Mouse (Mus musculus) forebrain, postnatal 0 days (tissue): ENCODE data around the gene Ccdc186. TPM values are rescaled to one million over a fixed set of nuclear protein-coding genes. Genes with fewer than 3 reads are reported as not detected.
A peak's percentile ranks its signal among the peaks of the same experiment; 100 is the strongest.

Source experiments
- ATAC-seq: fragments of 200-750 bp; cut with Nextera tagmentation; 2 replicates; pipeline ENCODE4 v1.8.0; 2017; ENCODE audit warnings: mild to moderate bottlenecking, moderate library complexity
- DNase-seq: peaks from one replicate; pipeline ENCODE4 v3.0.0-alpha.2; 2015
- H3K27ac ChIP-seq: fragments of 300-500 bp; sonication (generic); 2 replicates; pipeline ENCODE4 v1.5.1; 2014; ENCODE audit warnings: low read depth, mild to moderate bottlenecking, antibody characterized with exemption, low read length, moderate library complexity, mixed read lengths
- H3K27me3 ChIP-seq: fragments of 300-500 bp; sonication (generic); 2 replicates; pipeline ENCODE4 v1.6.1; 2014; ENCODE audit warnings: mild to moderate bottlenecking, low read length, mixed read lengths; ENCODE audit not compliant: insufficient read depth
- H3K36me3 ChIP-seq: fragments of 300-500 bp; sonication (generic); 2 replicates; pipeline ENCODE4 v1.6.1; 2014; ENCODE audit warnings: mild to moderate bottlenecking, moderate library complexity; ENCODE audit not compliant: insufficient read depth
- H3K4me1 ChIP-seq: fragments of 300-500 bp; sonication (generic); 2 replicates; pipeline ENCODE4 v1.6.1; 2014; ENCODE audit warnings: antibody characterized with exemption; ENCODE audit not compliant: insufficient read depth
- H3K4me2 ChIP-seq: fragments of 300-500 bp; sonication (generic); 2 replicates; pipeline ENCODE4 v1.6.1; 2014; ENCODE audit warnings: low read depth, mild to moderate bottlenecking, moderate library complexity
- H3K4me3 ChIP-seq: fragments of 300-500 bp; sonication (generic); 2 replicates; pipeline ENCODE4 v1.5.1; 2014; ENCODE audit warnings: low read depth, low read length, mixed read lengths
- H3K9ac ChIP-seq: fragments of 300-500 bp; sonication (generic); 2 replicates; pipeline ENCODE4 v1.6.1; 2014; ENCODE audit warnings: mild to moderate bottlenecking
- H3K9me3 ChIP-seq: fragments of 300-500 bp; sonication (generic); 2 replicates; pipeline ENCODE4 v1.6.1; 2016; ENCODE audit warnings: low read length
- CTCF ChIP-seq: sonication (generic); IDR thresholded peaks from 2 replicates; pipeline ENCODE4 v1.5.1; 2016; ENCODE audit warnings: antibody characterized with exemption, control low read depth, low read depth
- WGBS: fragments of 180-500 bp; shearing (Covaris S2); extraction: QIAGEN DNeasy Blood & Tissue Kit; methylation state at CpG from one replicate; pipeline ENCODE4 v1.1.7; 2014; 5-methylcytosine and 5-hydroxymethylcytosine counted together
- polyA plus RNA-seq: library from polyadenylated mRNA; unstranded; fragments of >200 nt; fragmentation: Nextera tagmentation; extraction: Ambion mirVana; gene quantifications from 2 replicates; pipeline ENCODE4 v1.2.1, GENCODE M21; 2015
- total RNA-seq: library from RNA; depleted of rRNA; stranded (reverse); fragments of >200 nt; gene quantifications from 2 replicates; pipeline ENCODE4 v1.2.3, GENCODE M21; 2014

Ccdc186 gene
- total and polyA plus RNA-seq, 2 experiments from 2014 or later, result 20.2 to 20.9 TPM

DNA sequence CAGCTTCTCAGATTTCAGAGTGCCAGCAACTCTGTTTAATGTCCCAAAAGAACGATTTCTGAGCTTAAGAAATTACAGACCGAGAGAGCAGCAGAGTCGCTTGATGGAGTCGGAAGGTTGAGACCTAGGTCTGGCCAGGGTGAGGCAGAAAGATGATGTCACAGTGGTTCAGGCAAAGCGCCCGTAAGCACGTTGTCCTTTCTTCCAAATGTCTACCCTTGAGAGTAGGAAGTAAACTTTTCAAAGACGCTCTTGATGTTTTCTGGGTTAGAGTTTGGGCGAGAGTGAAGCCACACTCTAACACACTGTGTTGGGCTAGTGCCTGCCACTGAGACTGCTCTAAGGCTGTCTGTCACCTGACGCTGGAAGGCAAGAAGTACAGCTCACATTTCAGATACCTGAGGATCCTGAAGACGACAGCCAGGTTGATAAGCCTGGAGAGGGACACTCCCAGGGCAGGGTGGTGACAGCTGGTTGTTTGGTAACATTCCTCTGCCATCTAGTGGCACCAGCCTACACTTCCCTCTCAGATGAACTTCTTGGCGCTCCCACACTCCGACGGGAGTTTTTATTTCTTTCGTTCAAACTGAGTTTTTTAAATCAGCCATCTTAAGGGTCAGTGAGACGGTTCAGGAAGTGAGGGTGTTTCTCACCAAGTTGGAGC is 45.1 kb downstream of the Ccdc186 start:
- no peaks in the 10 kb centered on the region for H3K36me3 ChIP-seq
- TF ChIP-seq CTCF, result peak; percentile 87
- H3K4me2 ChIP-seq, result no peak overlapping the region
- no peak overlapping the region for H3K27ac ChIP-seq
- 44% methylated on average over 16 of the region's 16 CpGs for whole genome bisulfite sequencing
- H3K9me3 ChIP-seq, result no peaks in the 10 kb centered on the region
- H3K27me3 ChIP-seq, result peaks cover 7% of the 10 kb centered on the region; the same call in 1 of the 2 replicates
- no peak overlapping the region for H3K4me3 ChIP-seq
- ATAC-seq, result peak; percentile 83
- H3K9ac ChIP-seq, result no peak overlapping the region
- DNase-seq, result peak; percentile 78
- 0 out of 2 replicates have a peak, but pooled peaks cover 11% of the 10 kb centered on the region for H3K4me1 ChIP-seq

DNA sequence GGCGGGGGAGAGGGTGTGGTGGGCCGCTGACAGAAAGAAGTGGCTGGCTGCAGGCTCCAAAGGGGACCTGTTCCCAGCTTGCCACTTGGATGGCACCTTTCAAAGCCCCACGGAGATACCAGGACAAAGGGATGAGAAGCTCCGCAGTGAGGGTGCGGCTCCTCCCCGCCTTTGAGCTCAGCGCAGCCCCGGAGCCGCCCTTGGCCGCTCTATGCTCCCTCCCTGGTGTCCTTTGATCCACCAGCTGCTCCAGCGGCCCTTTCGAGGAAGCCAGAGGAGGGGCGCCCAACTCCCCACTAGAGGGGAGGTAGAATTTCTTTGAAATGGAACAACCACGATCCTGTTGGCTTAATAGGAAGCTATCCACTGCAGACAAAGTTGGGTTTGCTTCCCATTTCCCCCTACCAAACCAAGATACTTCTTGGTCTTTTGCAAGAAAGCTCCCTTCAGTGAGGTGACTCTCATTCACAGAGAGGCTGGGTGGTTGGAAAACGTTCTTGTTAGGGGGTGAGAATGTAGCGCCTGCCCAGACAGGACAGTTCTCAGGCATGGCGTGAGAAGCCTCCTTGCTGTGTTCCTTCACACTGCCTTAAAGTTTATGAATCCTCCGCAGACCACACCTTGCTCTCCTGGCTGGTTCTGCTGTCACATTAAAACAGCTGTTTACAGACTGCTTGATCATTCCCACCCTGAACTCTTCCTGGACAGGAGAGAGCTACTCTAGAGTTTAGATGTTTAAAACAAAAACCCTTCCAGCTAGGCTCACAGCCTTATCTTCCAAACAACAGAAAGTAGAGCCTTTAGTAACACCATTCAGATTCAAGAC is 45.9 kb downstream of the Ccdc186 start:
- peak overlapping the region; percentile 38 for H3K4me2 ChIP-seq
- no peaks in the 10 kb centered on the region for H3K9me3 ChIP-seq
- H3K4me1 ChIP-seq, result 0 out of 2 replicates have a peak, but pooled peaks cover 11% of the 10 kb centered on the region
- H3K36me3 ChIP-seq, result no peaks in the 10 kb centered on the region
- H3K4me3 ChIP-seq, result peak overlapping the region; percentile 13; the same call in 1 of the 2 replicates
- WGBS, result 17% methylated on average over 18 of the region's 18 CpGs
- H3K9ac ChIP-seq, result peak overlapping the region; percentile 37; the same call in 1 of the 2 replicates
- DNase-seq, result no peak
- H3K27ac ChIP-seq, result no peak overlapping the region
- peaks cover 7% of the 10 kb centered on the region; the same call in 1 of the 2 replicates for H3K27me3 ChIP-seq
- TF ChIP-seq CTCF, result no peak
- no peak for ATAC-seq

DNA sequence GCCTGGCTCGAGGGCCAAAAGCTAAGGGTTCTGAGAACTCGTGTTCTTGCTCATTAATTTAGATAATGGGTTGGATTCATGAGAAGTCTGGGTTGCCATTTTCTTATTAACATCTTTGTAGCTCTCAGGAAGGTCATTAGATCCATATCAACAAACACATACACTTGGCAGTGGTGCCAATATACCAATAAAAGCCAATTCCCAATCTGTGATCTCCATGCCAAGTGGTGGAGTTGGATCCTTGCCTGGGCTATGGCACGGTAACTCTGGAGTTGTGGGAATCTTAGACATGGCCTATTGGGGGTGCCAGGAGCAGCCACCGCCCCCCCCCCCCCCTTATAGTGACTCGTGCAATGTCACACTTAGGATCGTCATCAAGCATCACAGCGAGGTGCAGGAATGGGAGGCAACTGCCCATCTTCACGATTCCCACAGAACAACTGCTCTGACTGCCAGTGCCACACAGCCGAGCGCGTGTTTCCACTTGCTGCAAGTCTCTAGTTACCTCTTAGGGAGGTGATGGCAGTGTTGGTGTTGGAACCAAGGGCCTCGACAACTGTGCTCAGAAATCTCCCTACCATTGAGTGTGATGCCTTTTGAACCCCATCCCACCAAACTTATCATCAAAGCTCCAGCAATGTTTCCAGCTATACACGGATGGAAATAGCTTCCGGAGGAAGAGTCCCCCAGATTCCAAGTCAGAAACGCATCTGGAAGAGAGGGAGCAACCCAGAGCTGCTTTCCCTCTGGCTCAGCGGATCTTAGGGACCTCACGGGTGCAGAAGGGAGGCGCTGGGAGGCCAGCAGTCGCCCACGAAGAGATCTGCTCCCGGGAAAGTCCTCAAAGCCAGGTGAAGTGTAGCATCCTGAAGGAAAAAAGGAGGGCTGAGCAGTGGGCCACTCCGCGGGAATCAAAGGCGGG is 46.8 kb downstream of the Ccdc186 start:
- peak overlapping the region; percentile 37; the same call in 1 of the 2 replicates for H3K9ac ChIP-seq
- 0 out of 2 replicates have a peak, but pooled peaks cover 11% of the 10 kb centered on the region for H3K4me1 ChIP-seq
- no peak for TF ChIP-seq CTCF
- H3K4me3 ChIP-seq, result peak overlapping the region; percentile 13; the same call in 1 of the 2 replicates
- H3K27me3 ChIP-seq, result peaks cover 7% of the 10 kb centered on the region; the same call in 1 of the 2 replicates
- no peaks in the 10 kb centered on the region for H3K36me3 ChIP-seq
- ATAC-seq, result no peak
- DNase-seq, result no peak
- no peaks in the 10 kb centered on the region for H3K9me3 ChIP-seq
- WGBS, result 28% methylated on average over 24 of the region's 24 CpGs
- H3K4me2 ChIP-seq, result peak overlapping the region; percentile 38
- no peak overlapping the region for H3K27ac ChIP-seq

DNA sequence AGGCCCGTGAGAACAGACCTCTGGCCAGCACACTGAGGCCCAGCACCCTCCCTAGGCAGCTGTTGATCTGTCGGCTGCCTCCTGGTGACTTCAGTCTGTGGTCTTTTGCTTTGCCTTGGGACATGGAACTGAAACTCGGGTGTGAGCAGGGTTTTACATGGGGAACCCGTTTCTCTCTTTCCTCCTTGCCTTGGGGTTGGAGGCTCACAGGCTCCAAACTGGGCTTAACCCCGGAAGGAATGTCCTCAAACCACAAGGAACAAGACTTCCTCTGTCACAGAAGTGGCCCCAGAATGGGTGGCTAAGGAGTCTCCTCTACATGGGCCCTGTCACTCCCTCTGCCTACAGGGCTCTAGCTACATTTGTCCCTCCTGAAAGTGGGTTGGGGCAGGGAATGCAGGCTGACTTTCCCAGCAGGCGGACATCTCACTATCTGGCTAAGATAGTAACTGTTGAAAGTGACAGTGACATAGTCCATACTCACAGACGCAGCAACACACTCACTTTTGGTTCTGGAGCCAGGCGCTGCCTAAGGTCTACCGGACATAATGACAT is 47.5 kb downstream of the Ccdc186 start:
- no peak for ATAC-seq
- H3K9me3 ChIP-seq, result no peaks in the 10 kb centered on the region
- no peak overlapping the region for H3K4me2 ChIP-seq
- no peak for TF ChIP-seq CTCF
- no peak overlapping the region for H3K9ac ChIP-seq
- no peaks in the 10 kb centered on the region for H3K36me3 ChIP-seq
- H3K4me3 ChIP-seq, result no peak overlapping the region
- no peak overlapping the region for H3K27ac ChIP-seq
- H3K27me3 ChIP-seq, result peaks cover 7% of the 10 kb centered on the region; the same call in 1 of the 2 replicates
- WGBS, result 57% methylated on average over 9 of the region's 9 CpGs
- DNase-seq, result no peak
- H3K4me1 ChIP-seq, result 0 out of 2 replicates have a peak, but pooled peaks cover 11% of the 10 kb centered on the region

DNA sequence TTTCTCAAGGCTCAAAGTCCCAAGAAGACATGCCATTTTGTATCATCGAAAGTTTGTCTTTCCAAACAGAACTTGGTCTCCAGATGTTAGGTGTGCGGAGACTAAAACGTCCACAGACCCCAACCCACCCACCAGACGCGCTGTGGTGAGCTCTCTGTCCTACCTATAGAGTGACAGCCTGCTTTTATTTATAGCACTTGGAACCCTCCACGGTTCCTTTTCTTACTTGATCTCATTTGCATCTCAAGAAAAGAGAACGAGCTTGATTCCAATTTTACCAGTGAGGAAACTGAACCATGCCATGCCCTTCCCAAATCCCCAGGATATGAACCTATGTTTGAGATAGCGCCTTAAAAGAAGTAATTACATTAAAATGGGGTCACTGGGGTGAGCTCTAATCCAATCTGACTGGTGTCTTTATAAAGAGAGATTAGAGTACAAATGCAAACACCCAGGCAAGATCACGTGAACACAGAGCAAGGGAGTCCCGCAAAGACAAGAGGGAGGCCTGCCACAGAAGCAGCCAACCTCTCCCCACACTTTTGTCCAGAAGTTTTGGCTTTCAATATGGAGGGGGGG is 48.5 kb downstream of the Ccdc186 start:
- Histone ChIP-seq H3K4me3 (no peak overlapping the region), H3K27me3 (peaks cover 7% of the 10 kb centered on the region; the same call in 1 of the 2 replicates), H3K9me3 (no peaks in the 10 kb centered on the region), H3K27ac (no peak overlapping the region), H3K9ac (no peak overlapping the region), H3K4me2 (no peak overlapping the region), H3K36me3 (no peaks in the 10 kb centered on the region), H3K4me1 (0 out of 2 replicates have a peak, but pooled peaks cover 11% of the 10 kb centered on the region)
- WGBS, result 19% methylated on average over 10 of the region's 10 CpGs
- no peak for ATAC-seq
- DNase-seq, result no peak
- TF ChIP-seq CTCF, result no peak

DNA sequence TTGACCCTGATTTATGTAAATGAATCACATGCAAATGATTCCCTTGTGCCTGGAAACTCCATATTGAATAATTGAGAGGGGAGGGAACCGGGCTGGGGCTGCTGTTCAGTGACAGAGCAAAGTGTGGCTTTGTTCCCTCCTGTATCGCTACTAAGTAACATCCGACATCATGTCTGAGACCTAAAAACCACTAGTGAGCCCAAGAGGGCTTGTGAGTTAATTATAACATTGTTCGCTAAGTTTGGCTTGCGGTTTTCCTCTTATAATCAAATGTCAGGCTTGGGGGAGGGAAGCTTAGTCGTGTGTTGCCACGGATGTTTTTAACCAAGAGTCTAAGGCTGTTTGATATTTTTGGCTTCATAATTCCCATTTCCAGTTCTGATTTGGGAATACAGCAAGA is 49.8 kb downstream of the Ccdc186 start:
- no peaks in the 10 kb centered on the region for H3K9me3 ChIP-seq
- H3K4me2 ChIP-seq, result no peak overlapping the region
- ATAC-seq (no peak), DNase-seq (no peak)
- no peak overlapping the region for H3K9ac ChIP-seq
- 55% methylated on average over 7 of the region's 7 CpGs for WGBS
- H3K27me3 ChIP-seq, result peaks cover 7% of the 10 kb centered on the region; the same call in 1 of the 2 replicates
- H3K4me1 ChIP-seq, result 0 out of 2 replicates have a peak, but pooled peaks cover 11% of the 10 kb centered on the region
- H3K27ac ChIP-seq, result no peak overlapping the region
- H3K4me3 ChIP-seq, result no peak overlapping the region
- no peak for TF ChIP-seq CTCF
- no peaks in the 10 kb centered on the region for H3K36me3 ChIP-seq
